Mouse (Mus musculus) testis, postnatal 14 days (tissue): Measurements from ENCODE around the gene Rasgrf1.
"Not testable (repeated sequence)": the region's sequence is repeated elsewhere in the genome, so short reads cannot be mapped to it uniquely, and the experiment has no call there.

Experiments used
- DNase-seq: peaks from one replicate; pipeline ENCODE4 v3.0.0; 2021; ENCODE audit warnings: low spot score

Gene Rasgrf1

GRCm38 (mm10) chr9:90040916-90041315 lies 131.2 kb downstream of the Rasgrf1 start:
- no peak for DNase-seq

- no peak for DNase-seq
Observed at GRCm38 (mm10) chr9:90041556-90041955, 131.8 kb downstream of the Rasgrf1 start.

- not testable (repeated sequence) for DNase-seq
Observed at GRCm38 (mm10) chr9:90042906-90043305, 133.2 kb downstream of the Rasgrf1 start.

GRCm38 (mm10) chr9:90045191-90045590 lies 135.5 kb downstream of the Rasgrf1 start:
- no peak for DNase-seq

DNA sequence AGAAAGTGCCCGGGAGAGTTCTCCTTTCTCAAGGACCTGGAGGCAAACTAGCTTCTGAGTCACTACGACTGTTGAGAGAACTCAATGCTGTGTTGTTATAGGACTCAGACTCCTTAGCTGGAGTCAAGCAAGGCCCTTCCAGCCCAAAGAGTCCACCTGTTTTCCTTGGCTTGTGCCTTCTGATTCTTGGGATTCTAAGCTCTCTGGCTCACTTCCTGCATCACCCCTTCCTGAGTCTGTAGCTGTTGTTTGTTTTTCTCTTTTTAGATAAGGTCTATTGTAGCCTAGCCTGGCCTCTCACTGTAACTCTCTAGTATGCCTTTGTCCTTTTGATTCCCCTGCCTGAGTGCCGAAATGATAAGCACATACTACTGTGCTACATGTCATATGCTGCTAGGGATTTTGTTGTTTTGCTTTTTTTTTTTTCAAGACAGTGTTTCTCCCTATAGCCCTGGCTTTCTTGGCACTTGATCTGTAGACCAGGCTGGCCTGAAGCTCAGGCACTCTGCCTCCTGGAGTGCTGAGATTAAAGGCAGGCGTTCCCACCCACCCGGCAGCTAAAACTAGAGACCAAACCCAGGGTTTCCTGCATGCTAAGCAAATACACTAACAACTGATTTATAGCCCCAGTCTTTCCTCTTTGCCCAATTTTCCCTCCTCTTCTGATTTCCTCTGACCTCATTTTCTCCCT lies 138.4 kb downstream of the Rasgrf1 start:
- no peak for DNase-seq

GRCm38 (mm10) chr9:90053852-90054251 lies 144.1 kb downstream of the Rasgrf1 start, which contains the start of gene Ctsh:
Gene Ctsh (plus strand): TSS chr9:90054152.
- no peak for DNase-seq

DNA sequence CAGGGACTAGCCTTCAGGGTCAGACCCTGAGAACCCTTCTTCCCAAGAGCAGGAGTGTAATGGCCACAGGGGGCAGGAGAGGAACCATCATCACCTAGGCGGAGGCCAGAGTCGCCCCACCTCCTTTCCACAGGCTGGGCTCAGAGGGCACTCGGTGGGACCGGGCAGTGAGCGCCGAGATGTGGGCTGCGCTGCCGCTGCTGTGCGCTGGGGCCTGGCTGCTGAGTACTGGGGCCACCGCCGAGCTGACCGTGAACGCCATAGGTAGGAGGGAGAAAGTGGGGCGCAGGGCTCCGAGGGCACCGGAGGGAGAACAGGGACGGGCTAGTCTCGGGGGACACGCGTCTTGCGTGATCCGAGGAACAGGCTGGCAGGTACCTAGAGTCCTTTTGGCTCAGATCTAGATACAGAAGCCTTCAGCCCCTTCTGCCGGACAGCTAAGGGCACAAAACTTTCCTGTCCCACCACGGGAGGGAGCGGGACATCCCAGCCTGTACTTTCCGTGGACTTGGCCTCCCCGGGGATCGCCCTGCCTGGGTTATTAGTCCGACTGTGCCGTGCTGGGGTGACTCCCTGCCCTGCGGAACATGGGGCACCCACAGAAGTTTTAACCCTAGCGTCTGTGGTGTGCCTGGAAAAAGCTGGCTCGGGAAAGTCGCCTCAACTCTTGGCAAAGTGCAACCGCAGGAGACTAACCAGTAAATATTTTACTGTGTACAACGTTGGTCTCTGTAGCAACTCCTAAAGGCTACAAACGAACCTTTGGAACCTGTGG lies 144.8 kb downstream of the Rasgrf1 start:
- peak; percentile 33 for DNase-seq

DNA sequence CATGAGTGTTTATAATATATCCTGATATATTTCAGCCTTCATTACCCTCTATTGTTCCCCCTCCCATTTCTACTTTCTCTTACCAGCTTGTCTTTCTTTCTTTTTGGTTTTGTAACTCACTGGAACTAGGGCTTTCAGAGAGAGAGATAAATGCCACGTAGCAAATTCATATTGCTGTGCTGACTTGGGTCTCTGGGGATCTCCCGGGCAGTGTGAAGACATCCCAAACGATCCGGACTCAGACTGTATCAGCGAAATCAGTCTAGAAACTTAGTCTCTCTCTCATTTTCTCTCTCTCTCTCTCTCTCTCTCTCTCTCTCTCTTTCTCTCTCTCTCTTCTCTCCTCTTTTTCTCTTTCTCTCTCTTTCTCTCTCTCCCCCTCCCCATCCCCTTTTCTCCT lies 145.7 kb downstream of the Rasgrf1 start:
- no peak for DNase-seq

DNA sequence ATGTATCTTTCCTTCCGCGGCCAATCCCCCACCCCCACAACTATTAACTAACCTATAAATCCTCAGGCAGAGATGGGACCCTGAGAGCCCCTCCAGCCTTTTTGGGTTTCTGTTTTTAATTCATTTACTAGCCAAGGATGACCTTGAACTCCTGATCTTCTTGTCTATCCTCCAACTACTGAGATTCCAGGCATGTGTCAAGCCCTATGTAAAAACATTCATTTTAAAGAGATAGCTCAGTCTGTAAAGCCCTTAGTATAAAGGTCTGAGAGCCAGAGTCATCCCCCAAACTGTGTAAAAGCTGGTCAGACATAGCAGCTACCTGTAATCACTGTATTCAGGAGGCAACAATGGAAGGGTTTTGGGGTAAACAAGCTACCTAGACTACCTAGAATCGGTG lies 146.2 kb downstream of the Rasgrf1 start:
- no peak for DNase-seq

DNA sequence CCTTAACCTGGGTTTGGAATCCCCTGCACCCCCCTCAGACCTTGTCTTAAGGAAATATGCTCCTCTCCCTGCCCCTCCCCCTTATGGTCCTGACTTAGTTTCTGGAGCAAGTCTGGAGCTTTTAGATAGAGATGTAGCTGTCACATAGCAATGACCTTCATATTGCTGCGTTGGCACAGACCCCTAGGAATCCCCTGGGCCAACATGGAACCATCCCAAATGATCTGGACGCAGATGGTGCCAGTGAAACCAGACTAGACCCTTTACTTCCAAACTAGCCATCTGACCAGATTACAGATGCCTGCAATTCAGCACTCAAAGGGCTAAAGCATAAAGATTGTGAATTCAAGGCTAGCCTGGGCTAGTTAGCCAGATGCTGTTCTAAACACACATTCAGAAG lies 147.0 kb downstream of the Rasgrf1 start:
- no peak for DNase-seq

GRCm38 (mm10) chr9:90059828-90060573 lies 150.3 kb downstream of the Rasgrf1 start:
- no peak for DNase-seq

GRCm38 (mm10) chr9:90060574-90060875 lies 150.8 kb downstream of the Rasgrf1 start:
- no peak for DNase-seq

DNA sequence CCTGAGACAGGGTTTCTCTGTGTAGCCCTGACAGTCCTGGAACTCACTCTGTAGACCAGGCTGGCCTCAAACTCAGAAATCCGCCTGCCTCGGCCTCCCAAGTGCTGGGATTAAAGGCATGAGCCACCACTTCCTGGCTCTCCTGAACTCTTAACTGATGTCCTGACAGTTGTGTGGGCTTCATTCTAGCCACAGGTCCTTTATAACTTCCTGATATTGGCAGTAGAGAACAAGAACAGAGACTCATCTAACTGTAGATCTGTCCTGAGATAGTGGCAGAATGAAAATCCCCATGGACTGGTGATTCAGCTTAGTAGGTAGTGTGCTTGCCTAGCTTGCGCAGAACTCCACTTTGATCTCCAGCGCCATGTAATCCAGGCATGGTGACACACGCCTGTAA lies 151.2 kb downstream of the Rasgrf1 start:
- DNase-seq: not testable (repeated sequence)

GRCm38 (mm10) chr9:90067341-90067740 lies 157.6 kb downstream of the Rasgrf1 start:
- DNase-seq: no peak

DNA sequence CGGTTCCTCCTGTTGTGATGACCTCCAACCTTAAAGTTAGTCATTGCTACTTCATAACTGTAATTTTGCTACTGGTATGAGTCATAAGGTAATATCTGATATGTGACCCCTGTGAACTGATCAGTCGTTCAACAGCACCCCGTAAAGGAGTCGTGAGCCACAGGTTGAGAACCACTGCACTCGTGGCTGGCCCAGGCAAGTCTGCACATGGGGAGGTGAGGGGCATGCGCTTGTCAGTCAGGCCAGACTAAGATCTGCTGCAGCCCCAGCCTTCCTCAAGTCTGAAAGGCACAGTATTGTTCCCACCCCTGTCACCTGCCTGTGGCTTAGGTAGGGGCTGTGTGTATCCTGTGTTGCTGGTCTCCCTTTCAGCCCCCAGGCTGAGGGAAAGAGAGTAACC lies 159.1 kb downstream of the Rasgrf1 start:
- DNase-seq: no peak

DNA sequence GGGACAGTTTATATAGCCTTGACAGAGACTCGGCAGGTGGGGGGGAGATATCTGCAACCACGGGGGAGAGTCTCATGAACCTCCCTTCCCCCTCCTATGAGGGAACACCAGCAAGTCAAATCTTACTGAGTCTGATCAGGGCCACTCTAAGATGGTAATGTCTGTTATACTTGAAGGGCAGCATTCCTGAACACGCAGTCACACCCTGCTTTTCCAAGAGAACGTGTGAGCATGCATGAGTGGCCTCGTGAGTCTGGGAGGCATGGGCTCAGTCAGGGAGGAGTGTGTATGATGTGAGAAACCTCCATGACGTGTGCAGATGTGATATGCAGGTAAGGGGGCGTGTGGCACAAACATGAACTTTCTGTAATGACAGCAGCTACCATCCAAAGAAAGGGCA lies 159.8 kb downstream of the Rasgrf1 start:
- no peak for DNase-seq

GRCm38 (mm10) chr9:90070174-90070573 lies 160.5 kb downstream of the Rasgrf1 start:
- no peak for DNase-seq

GRCm38 (mm10) chr9:90075336-90075735 lies 165.6 kb downstream of the Rasgrf1 start:
- no peak for DNase-seq

DNA sequence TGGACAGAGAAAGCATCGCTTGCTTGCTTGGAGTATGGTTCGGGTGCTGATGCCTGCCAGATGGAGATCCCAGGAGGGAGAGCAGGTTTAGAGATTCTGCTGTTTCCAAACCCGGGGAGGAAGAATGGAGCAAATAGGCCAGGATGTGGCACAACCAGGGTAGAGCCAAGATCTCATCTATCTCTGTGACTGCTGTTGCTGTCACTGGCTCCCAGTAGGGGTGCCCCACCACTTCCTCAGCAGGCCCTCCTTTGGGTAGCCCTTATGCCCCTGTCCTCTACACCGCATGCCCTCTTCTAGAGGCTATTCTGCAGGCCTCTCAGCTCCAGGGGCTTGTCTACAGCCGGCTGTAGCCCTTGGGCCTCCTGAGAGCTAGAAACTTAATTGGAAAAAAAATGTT lies 166.4 kb downstream of the Rasgrf1 start:
- DNase-seq: no peak
